Mouse (Mus musculus) heart, adult 2 months (tissue): Measurements from ENCODE around the gene Slc6a3. TPM values are rescaled to one million over a fixed set of nuclear protein-coding genes. Genes with fewer than 3 reads are reported as not detected.
A peak's percentile ranks its signal among the peaks of the same experiment; 100 is the strongest.

ENCODE experiments used
- DNase-seq, 2 experiments: peaks; one replicate each; pipeline ENCODE4 v3.0.0; 2021
- H3K27ac ChIP-seq: fragments of 200-600 bp; 2 replicates; pipeline ENCODE4 v1.8.1; 2022
- H3K27me3 ChIP-seq: fragments of 200-500 bp; 2 replicates; pipeline ENCODE4 v1.6.1; 2012; ENCODE audit warnings: mild to moderate bottlenecking, low read length, inconsistent platforms, mixed read lengths; ENCODE audit not compliant: control insufficient read depth, insufficient read depth
- H3K36me3 ChIP-seq: fragments of 200-500 bp; 2 replicates; pipeline ENCODE4 v1.6.1; 2012; ENCODE audit warnings: low read length, inconsistent platforms; ENCODE audit not compliant: control insufficient read depth, insufficient read depth
- H3K4me1 ChIP-seq: fragments of 200-500 bp; 2 replicates; pipeline ENCODE4 v1.6.1; 2011; ENCODE audit warnings: low read length; ENCODE audit not compliant: control insufficient read depth, insufficient read depth
- H3K4me3 ChIP-seq: fragments of 200-600 bp; 2 replicates; pipeline ENCODE4 v1.8.1; 2022
- H3K79me2 ChIP-seq: fragments of 200-500 bp; replicated peaks from 2 replicates; pipeline ENCODE4 v1.6.1; 2012; ENCODE audit warnings: mild to moderate bottlenecking, inconsistent platforms, low read length, moderate library complexity, mixed read lengths; ENCODE audit not compliant: control insufficient read depth, insufficient read depth
- H3K9ac ChIP-seq: fragments of 200-500 bp; 2 replicates; pipeline ENCODE4 v1.6.1; 2012; ENCODE audit warnings: low read depth, mild to moderate bottlenecking, control low read depth, inconsistent platforms, low read length, mixed read lengths
- CTCF ChIP-seq: fragments of 200-600 bp; IDR thresholded peaks from 2 replicates; pipeline ENCODE4 v1.8.1; 2022; ENCODE audit warnings: antibody characterized with exemption, mild to moderate bottlenecking, moderate library complexity
- EP300 ChIP-seq: fragments of 200-500 bp; IDR thresholded peaks from 2 replicates; pipeline ENCODE4 v1.6.1; 2011; ENCODE audit warnings: low read depth, low read length, control low read depth; ENCODE audit not compliant: insufficient read depth
- POLR2A ChIP-seq: fragments of 200-500 bp; IDR thresholded peaks from 2 replicates; pipeline ENCODE4 v1.6.1; 2011; ENCODE audit warnings: mild to moderate bottlenecking, low read depth, low read length, control low read depth; ENCODE audit not compliant: insufficient read depth
- WGBS: fragments of 180-500 bp; shearing (Covaris S2); methylation state at CpG from one replicate; pipeline ENCODE4 v1.1.7; 2018; 5-methylcytosine and 5-hydroxymethylcytosine counted together
- intact Hi-C: fragments of 180-260 bp; cut with DNase I; formaldehyde crosslinking; loops from one replicate; pipeline ENCODE4 v1.15.1; 2025
- polyA plus RNA-seq: library from polyadenylated mRNA; depleted of rRNA; stranded (reverse); fragments of >200 nt; gene quantifications from 2 replicates; pipeline ENCODE4 v1.2.3, GENCODE M21; 2012
- total RNA-seq, 2 experiments: library from RNA; stranded (reverse); gene quantifications; 2 replicates each; pipeline ENCODE4 v1.2.3; 2021

Slc6a3 gene
- total and polyA plus RNA-seq, 3 experiments = not detected

DNA sequence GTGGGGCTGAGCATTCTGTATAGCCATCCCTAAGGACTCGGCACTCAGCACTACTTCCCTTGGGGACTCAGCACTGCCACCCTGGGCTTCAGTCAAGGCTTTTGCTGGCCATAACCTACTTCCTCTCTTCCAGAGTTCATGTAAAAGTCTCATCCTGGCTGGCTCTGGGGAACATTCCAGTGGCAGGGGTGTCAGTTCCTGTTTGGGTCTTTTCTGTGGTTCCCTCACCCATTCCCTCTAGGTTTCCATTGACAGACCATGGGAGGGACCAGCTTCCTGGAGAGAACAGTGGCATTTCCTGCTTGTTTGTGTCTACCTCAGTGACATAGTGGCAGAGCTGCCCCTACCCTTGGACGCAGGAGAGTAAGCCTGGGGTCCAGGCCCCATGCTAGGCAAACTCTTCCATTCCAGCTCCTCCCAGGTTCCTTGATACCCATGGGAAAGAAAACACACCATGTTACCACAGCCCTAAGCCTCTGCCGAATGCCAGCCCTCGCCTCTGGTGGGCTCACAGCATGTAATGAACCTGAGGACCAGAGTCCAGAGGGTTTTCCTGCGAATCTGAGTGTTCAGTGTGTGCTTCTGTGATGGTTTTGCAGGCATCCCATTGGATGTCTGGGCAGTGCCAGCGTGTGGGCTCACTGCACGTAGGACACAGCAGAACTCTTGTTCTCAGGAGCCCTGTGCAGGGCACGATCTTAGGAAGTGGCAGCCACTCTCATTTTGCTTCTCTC is 27.6 kb upstream of the Slc6a3 start:
- Histone ChIP-seq H3K27me3 (no peaks in the 10 kb centered on the region), H3K36me3 (peaks cover 4% of the 10 kb centered on the region), H3K79me2 (no peaks in the 10 kb centered on the region), H3K4me1 (peaks cover 8% of the 10 kb centered on the region), H3K27ac (peak overlapping the region; percentile 56), H3K4me3 (no peak overlapping the region), H3K9ac (no peak overlapping the region)
- no peak for DNase-seq
- WGBS = 65% methylated on average over 8 of the region's 8 CpGs
- intact Hi-C loops = no loop called here
- TF ChIP-seq EP300 (0 out of 2 replicates have a peak, but pooled peaks have one; percentile 38), POLR2A (no peak)

DNA sequence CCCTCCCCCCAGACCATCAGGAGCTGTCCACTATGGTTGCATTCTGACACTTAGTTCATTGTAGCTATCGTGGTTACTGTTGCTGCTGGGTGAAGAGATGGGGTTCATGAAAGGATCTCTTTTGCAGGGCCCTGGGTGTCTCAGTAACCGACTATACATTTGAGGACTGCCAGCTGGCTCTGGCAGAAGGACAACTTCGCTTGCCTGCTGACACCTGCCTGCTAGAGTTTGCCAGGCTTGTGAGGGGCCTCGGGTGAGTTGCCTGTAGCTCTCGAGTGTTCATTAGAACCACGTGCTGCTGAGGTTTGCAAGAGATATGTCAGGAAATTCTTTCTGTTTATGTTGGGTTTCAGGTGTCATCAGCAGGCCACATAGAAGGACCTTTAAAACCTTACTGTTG is 26.7 kb upstream of the Slc6a3 start:
- H3K9ac ChIP-seq = no peak overlapping the region
- WGBS = 64% methylated on average over 6 of the region's 6 CpGs
- no peak overlapping the region for H3K27ac ChIP-seq
- peaks cover 4% of the 10 kb centered on the region for H3K36me3 ChIP-seq
- H3K4me3 ChIP-seq = no peak overlapping the region
- no peaks in the 10 kb centered on the region for H3K27me3 ChIP-seq
- DNase-seq = no peak
- TF ChIP-seq POLR2A (no peak), CTCF (no peak), EP300 (no peak)
- intact Hi-C loops = loop anchor here (5.0 kb wide), 2 partner anchors 107 to 397 kb away; no protein-coding TSS in a partner anchor
- no peaks in the 10 kb centered on the region for H3K79me2 ChIP-seq
- peaks cover 8% of the 10 kb centered on the region for H3K4me1 ChIP-seq

DNA sequence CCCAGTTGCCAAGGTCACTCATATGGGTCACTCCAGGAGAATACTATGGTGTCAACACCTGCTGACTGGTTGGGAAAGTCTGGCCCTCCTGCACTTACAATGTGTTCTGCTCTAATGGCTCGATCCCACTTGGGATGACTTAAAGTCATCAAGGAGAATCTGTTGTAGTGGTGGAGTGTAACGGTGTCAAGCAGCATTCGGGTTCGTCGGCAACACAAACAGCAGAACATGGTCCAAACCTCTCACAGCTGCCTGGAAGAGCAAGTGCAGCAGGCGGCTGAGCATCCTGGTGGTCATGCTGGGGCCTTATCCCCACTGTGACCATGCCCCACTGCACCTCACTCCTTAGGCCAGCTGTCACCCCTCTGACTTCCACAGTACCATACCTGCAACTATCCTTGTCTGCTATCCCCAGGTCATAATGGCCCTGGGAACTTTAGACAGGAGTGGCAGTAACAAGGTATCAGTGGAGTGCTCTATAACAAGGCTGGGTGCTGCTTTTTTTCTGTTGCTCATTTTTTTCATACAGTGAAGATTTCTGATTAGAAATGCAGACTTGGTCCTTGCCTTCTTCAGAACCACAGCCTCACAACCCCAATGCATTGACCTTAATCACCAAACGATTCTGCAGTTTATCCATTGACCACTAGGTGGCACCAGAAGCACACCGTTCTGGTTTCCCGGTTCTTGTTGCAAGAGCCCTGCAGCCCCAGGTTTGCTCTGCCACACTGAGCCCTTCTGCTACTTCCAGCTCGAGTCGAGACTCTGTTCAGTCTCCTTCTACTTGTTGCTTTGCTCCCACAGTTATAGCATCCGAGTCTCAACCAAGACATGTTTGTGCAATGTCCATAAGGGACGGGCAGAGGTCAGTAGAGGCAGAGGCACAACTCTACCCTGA is 23.5 kb upstream of the Slc6a3 start:
- intact Hi-C loops = loop anchor here (1.0 to 5.0 kb wide), 4 partner anchors 104 to 394 kb away; no protein-coding TSS in a partner anchor
- 53% methylated on average over 13 of the region's 13 CpGs for WGBS
- peaks cover 6% of the 10 kb centered on the region for H3K4me1 ChIP-seq
- H3K9ac ChIP-seq = no peak overlapping the region
- no peaks in the 10 kb centered on the region for H3K27me3 ChIP-seq
- TF ChIP-seq POLR2A (no peak), EP300 (0 out of 2 replicates have a peak, but pooled peaks have one; percentile 38), CTCF (peak; percentile 91)
- H3K4me3 ChIP-seq = no peak overlapping the region
- peak; percentile 57 to 69 for DNase-seq
- no peaks in the 10 kb centered on the region for H3K79me2 ChIP-seq
- H3K27ac ChIP-seq = no peak overlapping the region
- H3K36me3 ChIP-seq = peaks cover under 1% of the 10 kb centered on the region

DNA sequence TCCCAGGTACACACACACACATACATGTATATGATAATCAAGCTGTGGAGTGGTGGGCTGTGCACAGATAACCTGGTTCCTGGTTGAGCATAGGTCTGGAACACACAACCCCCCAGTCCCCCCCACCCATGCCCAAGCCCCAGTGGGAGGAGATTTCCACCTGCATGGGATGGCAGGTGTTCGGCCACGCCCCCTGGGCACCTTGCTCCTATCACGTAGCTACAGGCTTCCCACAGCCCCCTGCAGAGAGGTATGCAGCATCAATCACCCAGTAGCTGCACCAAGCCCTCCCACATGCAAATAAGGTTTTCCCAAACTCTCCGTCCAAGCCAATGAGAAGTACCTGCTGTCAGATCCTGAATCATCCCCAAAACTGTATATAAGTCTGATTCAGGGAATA is 19.7 kb upstream of the Slc6a3 start:
- Histone ChIP-seq H3K27ac (no peak overlapping the region), H3K9ac (no peak overlapping the region), H3K79me2 (no peaks in the 10 kb centered on the region), H3K27me3 (no peaks in the 10 kb centered on the region), H3K36me3 (no peaks in the 10 kb centered on the region), H3K4me3 (no peak overlapping the region), H3K4me1 (no peaks in the 10 kb centered on the region)
- intact Hi-C loops = no loop called here
- TF ChIP-seq CTCF (no peak), POLR2A (no peak), EP300 (no peak)
- no peak for DNase-seq
- WGBS = 88% methylated on average over 4 of the region's 4 CpGs

DNA sequence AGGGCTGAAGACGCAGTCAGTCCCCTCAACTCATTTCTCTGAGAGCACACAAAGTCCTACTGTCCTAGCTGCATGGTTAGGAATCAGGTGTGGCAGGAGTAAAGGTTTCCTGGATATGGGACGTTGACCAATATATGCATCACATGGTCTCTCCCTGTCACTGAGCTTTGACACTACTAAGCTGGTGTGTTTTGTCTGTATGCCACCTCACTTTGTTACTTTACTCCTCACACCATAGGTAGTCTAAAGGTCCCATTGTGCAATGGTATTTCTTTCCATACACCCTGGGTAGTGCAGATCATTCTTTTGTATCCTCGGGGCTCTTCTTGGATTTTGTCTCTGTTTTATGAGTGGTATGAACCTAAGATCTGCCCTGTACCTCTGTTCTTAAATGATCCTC is 2.8 kb upstream of the Slc6a3 start:
- no peaks in the 10 kb centered on the region for H3K79me2 ChIP-seq
- H3K27ac ChIP-seq = no peak overlapping the region
- H3K4me1 ChIP-seq = no peaks in the 10 kb centered on the region
- intact Hi-C loops = no loop called here
- no peak for DNase-seq
- TF ChIP-seq EP300 (no peak), CTCF (no peak), POLR2A (no peak)
- WGBS = 86% methylated on average over 3 of the region's 3 CpGs
- H3K36me3 ChIP-seq = no peaks in the 10 kb centered on the region
- H3K27me3 ChIP-seq = peaks cover 8% of the 10 kb centered on the region
- no peak overlapping the region for H3K9ac ChIP-seq
- H3K4me3 ChIP-seq = no peak overlapping the region
